Mouse (Mus musculus): Measurements from ENCODE around the gene Trappc6a.

Gene Trappc6a

DNA sequence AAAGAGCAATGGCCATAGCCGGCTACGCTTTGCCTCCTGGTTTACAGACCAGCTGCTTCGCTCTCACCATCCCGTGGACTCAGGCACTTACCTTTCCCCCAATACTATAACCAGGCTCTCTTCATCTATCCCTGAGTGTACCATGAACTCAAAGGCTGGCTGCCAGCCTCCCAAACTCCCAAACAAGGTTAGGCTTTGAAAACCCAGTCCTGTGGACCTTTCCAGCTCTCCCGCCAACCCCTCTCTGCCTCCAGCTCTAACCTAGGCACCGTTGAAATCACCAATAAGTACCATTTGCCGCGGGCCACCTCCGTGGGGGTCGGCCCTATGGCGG is 53.2 kb downstream of the Trappc6a start:
- peak; percentile 22 for DNase-seq (ENCODE audit: low spot score)

DNA sequence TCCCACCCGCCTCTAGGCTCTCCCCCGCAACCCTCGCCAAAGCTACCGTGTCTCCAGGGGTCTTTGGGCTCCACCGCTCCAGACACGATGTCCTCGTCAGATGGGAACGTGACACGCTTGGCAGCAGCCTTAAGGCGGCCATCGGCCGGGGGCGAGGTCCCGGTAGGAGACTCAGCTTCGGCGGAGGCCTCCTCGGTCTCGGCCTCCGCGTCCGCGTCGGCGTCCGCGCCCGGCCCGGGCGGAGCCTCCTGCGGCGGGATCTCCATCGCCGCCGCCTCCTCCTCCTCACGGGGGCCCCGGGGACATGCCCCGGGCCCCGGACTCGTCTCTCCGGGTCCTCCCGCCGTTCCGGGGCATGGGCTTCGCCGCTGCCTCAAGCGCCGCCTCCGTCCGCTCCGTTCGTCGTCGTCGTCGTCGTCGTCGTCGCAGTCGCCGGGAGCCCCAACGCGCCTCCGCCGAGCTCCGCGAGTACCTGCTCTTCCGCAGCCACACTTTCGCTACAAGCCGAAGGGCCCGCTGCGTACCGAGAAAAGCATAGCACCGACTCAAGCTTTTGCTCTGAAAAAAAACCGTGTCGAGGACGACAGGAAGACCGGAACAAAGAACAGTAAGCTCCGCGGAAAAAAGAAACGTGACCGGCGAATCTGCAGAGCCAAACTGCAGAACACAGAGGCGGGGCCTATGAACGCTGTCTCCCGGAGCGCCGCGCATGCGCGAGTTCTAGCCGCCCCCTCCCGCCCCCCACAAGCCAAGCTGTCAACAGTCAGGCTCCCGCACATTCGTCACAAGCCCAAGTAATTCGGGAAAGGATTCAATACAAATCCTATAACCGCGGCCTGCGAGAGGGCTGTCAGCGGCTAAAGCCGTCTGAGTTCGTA is 53.8 kb downstream of the Trappc6a start:
- peak; percentile 96 for DNase-seq (ENCODE audit: low spot score)

- DNase-seq (ENCODE audit: low spot score), result peak; percentile 72
Observed at GRCm38 (mm10) chr7:19562643-19563410, 54.6 kb downstream of the Trappc6a start, which contains the start of gene Ppp1r37. TSS of gene Ppp1r37 (minus strand) at chr7:19563076.

DNA sequence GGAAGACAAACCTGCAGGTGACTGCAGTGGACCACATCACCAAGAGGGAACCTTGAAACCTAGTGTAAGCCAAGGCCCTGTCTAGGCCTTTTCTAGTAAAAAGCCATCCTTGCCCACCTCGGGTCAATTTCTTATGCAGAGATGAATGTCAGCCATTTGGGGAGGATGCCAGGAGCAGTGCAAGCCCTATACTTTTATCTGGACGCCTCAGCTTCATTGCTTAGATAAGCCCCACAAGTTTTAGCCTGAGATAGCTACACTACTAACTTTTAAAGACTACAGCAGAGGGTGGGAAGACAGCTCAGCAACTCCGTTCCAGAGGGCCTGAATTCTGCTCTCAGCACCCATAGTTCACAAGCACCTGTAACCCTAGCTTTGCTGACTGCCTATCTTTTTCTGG is 55.7 kb downstream of the Trappc6a start:
- DNase-seq (ENCODE audit: low spot score), result no peak

- DNase-seq (ENCODE audit: low spot score), result no peak
Observed at GRCm38 (mm10) chr7:19564455-19564854, 56.3 kb downstream of the Trappc6a start.

All from embryo, embryonic 10.5 days (tissue).